ENCODE assay signal across 12 mouse cellular contexts in the genomic region with DNA sequence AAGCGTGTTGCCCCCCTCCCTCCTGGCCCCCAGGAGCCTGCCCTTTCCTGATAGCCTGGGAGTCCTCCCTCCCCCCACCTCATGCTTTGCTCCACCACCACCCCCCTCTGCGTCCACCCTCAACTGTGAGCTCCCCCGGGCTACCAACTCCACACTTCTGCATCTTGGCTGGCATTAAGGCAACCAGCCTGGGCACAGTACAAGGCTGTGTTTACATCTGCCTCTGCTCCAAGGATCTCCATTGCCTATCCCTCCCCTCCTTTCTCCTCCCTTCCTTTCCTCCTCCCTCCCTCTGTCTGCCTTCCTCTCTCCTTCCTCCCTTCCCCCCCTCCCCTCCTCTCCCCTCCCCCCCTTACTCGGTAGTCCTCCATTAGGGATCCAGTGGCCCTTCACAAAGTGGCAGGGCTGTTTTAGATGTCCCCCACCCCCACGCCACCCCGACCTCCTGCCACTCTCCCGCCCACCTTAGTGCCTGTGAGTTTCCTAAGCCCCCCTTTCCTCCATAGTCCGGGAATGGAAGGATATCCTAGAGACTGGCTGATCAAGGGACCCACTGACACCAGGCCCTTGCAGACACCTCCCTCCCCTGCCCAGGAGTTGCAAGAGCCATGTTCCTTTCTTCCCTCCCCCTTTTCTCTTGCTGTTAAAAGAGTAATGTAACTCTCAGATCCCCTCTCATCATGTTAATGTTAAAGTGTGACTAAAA. TPM values are rescaled to one million over a fixed set of nuclear protein-coding genes. Genes with fewer than 3 reads are reported as not detected.
DNase-seq lines count a peak whose midpoint lies in the region; ATAC-seq and TF ChIP-seq lines count a peak whose summit lies in the region.
"Had no signal": no experiment of that assay in that cellular context is flagged by ENCODE, and none has a peak within 500 bp of the region (broad histone marks: within the 10 kb centered on the region; RNA-seq: fewer than 3 reads in every experiment).

No protein-coding gene starts in this region.

- peak; percentile 63; the same call in 1 of the 2 replicates for ATAC-seq in kidney, embryonic 15.5 days (replicated peaks; ENCODE audit: low FRiP score)
- ATAC-seq in embryonic facial prominence, embryonic 14.5 days (ENCODE audit: low read depth) = no peak
- peak; percentile 33; the same call in 1 of the 2 replicates for ATAC-seq in granulocyte monocyte progenitor cell, adult 5-6 weeks (replicated peaks; ENCODE audit: poor library complexity, severe bottlenecking)
- ATAC-seq in midbrain, embryonic 14.5 days (ENCODE audit: low FRiP score, low TSS enrichment) = peak; percentile 11; the same call in 1 of the 2 replicates
- ATAC-seq: liver, embryonic 12.5 days had no signal

- H3K27me3 ChIP-seq in kidney, embryonic 15.5 days = no peaks in the 10 kb centered on the region
- H3K27me3 ChIP-seq in embryonic facial prominence, embryonic 14.5 days (replicated peaks; ENCODE audit: control insufficient read depth, insufficient read depth, low read length) = no peaks in the 10 kb centered on the region
- H3K27me3 ChIP-seq in midbrain, embryonic 14.5 days (ENCODE audit: control insufficient read depth, insufficient read depth, low read length) = no peaks in the 10 kb centered on the region
- H3K27me3 ChIP-seq in thymus, adult 2 months (ENCODE audit: control insufficient read depth, insufficient read depth, low read length) = no peaks in the 10 kb centered on the region

- H3K4me3 ChIP-seq in kidney, embryonic 15.5 days (replicated peaks) = no peak overlapping the region
- H3K4me3 ChIP-seq in embryonic facial prominence, embryonic 14.5 days (ENCODE audit: low read depth, low read length) = no peak overlapping the region
- H3K4me3 ChIP-seq in midbrain, embryonic 14.5 days (replicated peaks; ENCODE audit: low read depth, low read length) = no peak overlapping the region
- no peak overlapping the region for H3K4me3 ChIP-seq in thymus, adult 2 months (ENCODE audit: control insufficient read depth, insufficient read depth, low read length)
- H3K4me3 ChIP-seq: liver, embryonic 12.5 days had no signal

- H3K4me1 ChIP-seq in kidney, embryonic 15.5 days = peaks cover 33% of the 10 kb centered on the region
- H3K4me1 ChIP-seq in embryonic facial prominence, embryonic 14.5 days (ENCODE audit: control insufficient read depth, insufficient read depth, low read length) = peaks cover 19% of the 10 kb centered on the region
- H3K4me1 ChIP-seq in midbrain, embryonic 14.5 days (ENCODE audit: control insufficient read depth, insufficient read depth, low read length) = peaks cover 17% of the 10 kb centered on the region
- H3K4me1 ChIP-seq in thymus, adult 2 months (replicated peaks; ENCODE audit: control insufficient read depth, insufficient read depth, low read length) = peaks cover 31% of the 10 kb centered on the region

- H3K9me3 ChIP-seq in kidney, embryonic 15.5 days (replicated peaks) = no peaks in the 10 kb centered on the region
- H3K9me3 ChIP-seq in embryonic facial prominence, embryonic 14.5 days (ENCODE audit: control insufficient read depth, low read length) = no peaks in the 10 kb centered on the region
- no peaks in the 10 kb centered on the region for H3K9me3 ChIP-seq in midbrain, embryonic 14.5 days (ENCODE audit: control insufficient read depth, low read length)
- H3K9me3 ChIP-seq: liver, embryonic 12.5 days had no signal

- no peak for DNase-seq in kidney, adult 9 months
- no peak for DNase-seq in embryonic facial prominence, embryonic 14.5 days (ENCODE audit: low spot score)
- no peak for DNase-seq in midbrain, embryonic 14.5 days
- no peak for DNase-seq in thymus, postnatal 14 days
- DNase-seq in ovary, adult 18-20 months (ENCODE audit: low spot score) = no peak
- no peak for DNase-seq in thymus, adult 2 months
- DNase-seq: adrenal gland, postnatal 14 days; cerebellum, postnatal 36 days; gastrocnemius, postnatal 25 days had no signal

- WGBS in kidney, embryonic 15.5 days = 35% methylated on average over 8 of the region's 8 CpGs
- WGBS in embryonic facial prominence, embryonic 14.5 days = 57% methylated on average over 4 of the region's 8 CpGs
- WGBS in midbrain, embryonic 14.5 days = 35% methylated on average over 8 of the region's 8 CpGs
- whole genome bisulfite sequencing in thymus, adult 2 months = 34% methylated on average over 8 of the region's 8 CpGs

- no peak overlapping the region for H3K9ac ChIP-seq in kidney, embryonic 15.5 days
- no peak overlapping the region for H3K9ac ChIP-seq in embryonic facial prominence, embryonic 14.5 days (ENCODE audit: low read depth, low read length)
- H3K9ac ChIP-seq in midbrain, embryonic 14.5 days (replicated peaks; ENCODE audit: low read length) = peak overlapping the region; percentile 23; the same call in 1 of the 2 replicates
- H3K9ac ChIP-seq: liver, embryonic 12.5 days had no signal

- no peaks in the 10 kb centered on the region for H3K36me3 ChIP-seq in kidney, embryonic 15.5 days
- H3K36me3 ChIP-seq in embryonic facial prominence, embryonic 14.5 days (ENCODE audit: control insufficient read depth, insufficient read depth, low read length) = no peaks in the 10 kb centered on the region
- no peaks in the 10 kb centered on the region for H3K36me3 ChIP-seq in midbrain, embryonic 14.5 days (ENCODE audit: control insufficient read depth, insufficient read depth, low read length)
- no peaks in the 10 kb centered on the region for H3K36me3 ChIP-seq in thymus, adult 2 months (ENCODE audit: control insufficient read depth, insufficient read depth, low read length)
- H3K36me3 ChIP-seq: liver, embryonic 12.5 days had no signal

- no peak for TF ChIP-seq CTCF in thymus, adult 2 months (IDR thresholded peaks at IDR 0.05; ENCODE audit: borderline replicate concordance, control insufficient read depth, extremely low read depth, insufficient read depth, low read length, poor library complexity)

- peak overlapping the region; percentile 87 for H3K27ac ChIP-seq in kidney, embryonic 15.5 days
- no peak overlapping the region; the same call in 1 of the 2 replicates for H3K27ac ChIP-seq in embryonic facial prominence, embryonic 14.5 days (replicated peaks; ENCODE audit: low read depth, low read length)
- peak overlapping the region; percentile 73 for H3K27ac ChIP-seq in midbrain, embryonic 14.5 days (replicated peaks; ENCODE audit: low read depth, low read length)
- H3K27ac ChIP-seq in thymus, adult 2 months (ENCODE audit: control insufficient read depth, insufficient read depth, low read length) = no peak overlapping the region
- H3K27ac ChIP-seq: liver, embryonic 12.5 days had no signal

- H3K4me2 ChIP-seq in kidney, embryonic 15.5 days = peak overlapping the region; percentile 33
- H3K4me2 ChIP-seq in embryonic facial prominence, embryonic 14.5 days (ENCODE audit: low read depth, low read length) = peak overlapping the region; percentile 33; the same call in 1 of the 2 replicates
- H3K4me2 ChIP-seq in midbrain, embryonic 14.5 days (ENCODE audit: low read length) = peak overlapping the region; percentile 37
- H3K4me2 ChIP-seq: liver, embryonic 12.5 days had no signal

- TF ChIP-seq POLR2A in thymus, adult 2 months (IDR thresholded peaks at IDR 0.05; ENCODE audit: control insufficient read depth, extremely low read depth, insufficient read depth, low read length, poor library complexity) = no peak

RNA-seq across cellular contexts. Expression of a gene that starts 34.2 kb away (rescaled TPM):
- polyA plus RNA-seq in kidney, embryonic 15.5 days (2015; fragmentation: Nextera tagmentation; extraction: Ambion mirVana) = 1.3 and 1.7 TPM in 2 replicates
- 0.85 and 1.0 TPM in 2 replicates for polyA plus RNA-seq in embryonic facial prominence, embryonic 14.5 days (2014; fragmentation: Nextera tagmentation; extraction: Ambion mirVana)
- total RNA-seq in granulocyte monocyte progenitor cell, adult 5-6 weeks (2014; fragmentation: Nextera tagmentation) = 1.4 TPM in 2 replicates
- total RNA-seq in granulocyte monocyte progenitor cell, adult 5-6 weeks (2017) = 0.65 and 3.6 TPM in 2 replicates
- 1.6 and 3.6 TPM in 2 replicates for polyA plus RNA-seq in midbrain, embryonic 14.5 days (2014; fragmentation: Nextera tagmentation; extraction: Ambion mirVana)
- 26.2 and 69.9 TPM in 2 replicates for polyA plus RNA-seq in thymus, adult 2 months (2012; rRNA removed)

Comparison
In these comparisons a context has a peak if more than half of its experiments do, and no peak if none do; other contexts are left out.
1. H3K27ac ChIP-seq: peak in kidney, embryonic 15.5 days (single experiment) and midbrain, embryonic 14.5 days (single experiment); none in embryonic facial prominence, embryonic 14.5 days (single experiment) and thymus, adult 2 months (single experiment).
2. Peak in every context shown above with its lines, with median percentiles within 50 percentile points of each other: H3K4me2 ChIP-seq.